Mouse (Mus musculus) skeletal muscle tissue, adult 2 months (tissue): Measurements from ENCODE around the gene Myo1e.

ENCODE experiments used
- DNase-seq: peaks from one replicate; pipeline ENCODE4 v3.0.0-alpha.2; 2012; ENCODE audit warnings: low read depth, low spot score

Gene Myo1e

GRCm38 (mm10) chr9:70356254-70356653 is 149.1 kb downstream of the Myo1e start:
- DNase-seq, result no peak

- DNase-seq, result no peak
These were observed 152.4 kb downstream of the Myo1e start for GRCm38 (mm10) chr9:70359402-70360131.

GRCm38 (mm10) chr9:70364741-70365140 is 157.6 kb downstream of the Myo1e start:
- no peak for DNase-seq

DNA sequence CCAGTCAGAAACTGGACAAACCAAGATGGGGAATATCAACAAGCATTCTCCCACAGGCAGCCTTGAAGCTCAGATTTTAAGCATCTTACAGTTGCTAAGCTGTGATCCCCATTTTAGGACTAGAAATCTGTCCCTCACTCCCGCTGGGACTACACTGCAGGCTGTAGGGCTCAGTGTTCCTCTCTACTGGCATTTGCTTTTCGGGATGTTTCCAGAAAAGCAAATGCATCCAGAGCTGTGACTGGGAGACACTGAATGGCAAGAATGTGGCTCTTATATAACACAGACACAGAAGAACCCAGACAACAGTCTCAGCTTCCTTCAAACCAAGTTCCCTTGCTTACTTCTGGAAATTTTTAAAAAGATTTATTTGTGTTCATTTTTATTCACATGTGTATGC is 158.8 kb downstream of the Myo1e start:
- DNase-seq, result no peak

GRCm38 (mm10) chr9:70366898-70367297 is 159.7 kb downstream of the Myo1e start:
- no peak for DNase-seq

DNA sequence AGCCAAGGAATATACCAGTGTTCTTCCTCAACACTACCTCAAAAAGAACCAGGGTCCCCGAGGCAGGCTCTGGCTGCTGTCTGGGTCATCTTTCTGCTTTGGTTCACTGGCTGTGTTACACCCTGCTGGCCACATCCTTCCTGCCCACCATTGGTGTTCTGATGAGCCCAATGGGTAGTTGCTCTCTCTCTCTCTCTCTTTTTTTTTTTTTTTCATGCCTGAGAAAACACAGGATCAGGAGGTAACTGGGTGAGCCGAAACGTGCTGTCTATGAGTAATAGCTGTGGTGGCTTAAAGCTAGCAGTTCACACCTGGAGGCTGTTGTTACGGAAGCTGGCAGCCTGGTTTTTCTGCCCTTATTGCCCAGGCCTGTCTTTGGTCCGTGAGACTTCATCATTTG is 164.5 kb downstream of the Myo1e start:
- DNase-seq, result no peak

DNA sequence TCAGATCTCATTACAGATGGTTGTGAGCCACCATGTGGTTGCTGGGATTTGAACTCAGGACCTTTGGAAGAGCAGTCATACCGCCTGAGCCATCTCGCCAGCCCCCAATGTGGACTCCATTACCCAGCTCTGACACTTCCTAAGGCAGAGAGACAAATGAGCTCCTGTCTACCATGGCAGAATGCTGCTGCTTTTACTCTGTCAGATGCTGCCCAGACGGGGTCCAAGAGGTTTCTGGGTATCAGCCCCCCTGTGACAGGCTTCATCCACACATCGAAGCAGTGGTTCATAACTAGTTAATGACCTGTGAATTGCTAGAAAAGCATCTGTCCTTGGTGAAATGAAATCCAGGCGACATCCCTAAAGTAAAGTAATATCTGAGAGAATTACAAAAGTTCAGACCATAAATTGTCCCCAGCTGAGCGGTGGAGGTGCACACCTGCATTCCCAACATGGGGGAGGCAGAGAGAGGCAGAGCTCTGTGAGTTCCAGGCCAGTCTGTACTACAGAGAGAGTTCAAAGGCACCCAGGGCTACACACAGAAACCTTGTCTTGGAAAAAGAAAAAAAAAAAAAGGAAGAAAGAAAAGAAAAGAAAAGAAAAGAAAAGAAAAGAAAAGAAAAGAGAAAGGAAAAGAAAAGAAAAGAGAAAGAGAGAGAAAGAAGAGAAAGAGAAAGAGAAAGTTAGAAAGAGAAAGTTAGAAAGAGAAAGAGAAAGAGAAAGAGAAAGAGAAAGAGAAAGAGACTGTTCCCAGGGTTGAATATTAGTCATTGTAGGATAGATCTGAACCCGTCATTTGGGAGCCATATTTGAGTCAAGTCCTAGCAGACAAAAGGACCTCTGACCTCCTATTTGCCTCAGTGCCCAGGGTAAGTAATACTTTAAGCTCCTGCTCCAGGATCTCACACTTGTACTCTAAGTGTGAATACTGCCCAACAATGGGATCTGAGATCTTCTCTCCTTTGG is 172.6 kb downstream of the Myo1e start:
- DNase-seq, result no peak

- DNase-seq, result peak; percentile 38
These were observed 174.9 kb downstream of the Myo1e start for GRCm38 (mm10) chr9:70382091-70382490.

DNA sequence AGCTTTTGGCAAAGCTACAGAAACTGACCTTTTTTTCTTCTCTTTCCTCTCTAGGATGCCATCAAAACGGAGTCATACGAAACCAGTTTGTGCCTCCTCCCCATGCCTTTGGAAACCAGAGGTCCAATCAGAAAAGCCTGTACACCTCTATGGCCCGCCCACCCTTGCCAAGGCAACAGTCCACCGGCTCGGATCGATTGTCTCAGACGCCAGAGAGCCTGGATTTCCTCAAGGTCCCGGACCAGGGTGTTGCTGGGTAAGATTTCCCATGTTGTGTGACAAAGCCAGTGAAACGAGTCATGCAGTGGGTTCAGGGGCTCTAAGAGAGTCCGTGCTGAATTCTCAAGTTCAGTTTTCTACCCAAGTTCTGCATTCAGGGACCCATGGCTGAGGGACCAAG is 176.6 kb downstream of the Myo1e start:
- DNase-seq, result no peak

- no peak for DNase-seq
These were observed 177.3 kb downstream of the Myo1e start for GRCm38 (mm10) chr9:70384494-70384893.

DNA sequence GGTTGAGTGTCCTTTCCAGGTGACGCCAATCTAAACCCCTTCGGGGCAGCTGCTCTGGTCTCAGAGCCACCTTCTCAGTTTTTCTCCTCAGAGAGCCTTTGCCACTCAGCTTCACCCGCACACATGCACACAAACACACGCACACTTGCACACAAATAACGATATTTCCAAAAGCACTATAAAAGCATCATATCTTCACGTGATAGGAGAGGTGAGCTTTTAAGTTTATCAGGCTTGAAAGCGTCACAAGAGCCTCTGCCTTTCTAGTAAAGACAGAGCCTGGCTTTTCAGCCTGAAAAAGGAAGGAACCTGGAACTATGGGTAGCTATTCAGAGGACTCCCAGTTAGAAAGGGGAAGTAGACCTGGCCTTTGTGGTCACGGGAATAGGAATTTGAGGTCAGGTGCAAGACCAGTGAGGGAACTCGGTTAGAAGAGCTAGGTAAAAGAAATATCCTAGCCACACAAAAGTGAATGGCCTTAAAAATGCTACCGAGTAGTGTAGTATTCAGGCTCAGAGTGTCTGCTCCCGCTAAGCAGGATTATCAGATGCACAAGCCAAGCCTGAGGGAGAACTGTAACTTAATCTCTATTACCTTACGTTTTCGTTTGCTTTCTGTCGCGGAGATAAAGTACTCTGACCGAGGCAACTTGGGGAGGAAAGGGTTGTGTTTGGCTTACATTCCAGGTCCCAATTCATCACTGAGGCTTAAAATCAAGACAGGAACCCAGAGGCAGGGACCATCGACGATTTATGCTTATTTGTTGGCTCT is 178.0 kb downstream of the Myo1e start:
- no peak for DNase-seq

DNA sequence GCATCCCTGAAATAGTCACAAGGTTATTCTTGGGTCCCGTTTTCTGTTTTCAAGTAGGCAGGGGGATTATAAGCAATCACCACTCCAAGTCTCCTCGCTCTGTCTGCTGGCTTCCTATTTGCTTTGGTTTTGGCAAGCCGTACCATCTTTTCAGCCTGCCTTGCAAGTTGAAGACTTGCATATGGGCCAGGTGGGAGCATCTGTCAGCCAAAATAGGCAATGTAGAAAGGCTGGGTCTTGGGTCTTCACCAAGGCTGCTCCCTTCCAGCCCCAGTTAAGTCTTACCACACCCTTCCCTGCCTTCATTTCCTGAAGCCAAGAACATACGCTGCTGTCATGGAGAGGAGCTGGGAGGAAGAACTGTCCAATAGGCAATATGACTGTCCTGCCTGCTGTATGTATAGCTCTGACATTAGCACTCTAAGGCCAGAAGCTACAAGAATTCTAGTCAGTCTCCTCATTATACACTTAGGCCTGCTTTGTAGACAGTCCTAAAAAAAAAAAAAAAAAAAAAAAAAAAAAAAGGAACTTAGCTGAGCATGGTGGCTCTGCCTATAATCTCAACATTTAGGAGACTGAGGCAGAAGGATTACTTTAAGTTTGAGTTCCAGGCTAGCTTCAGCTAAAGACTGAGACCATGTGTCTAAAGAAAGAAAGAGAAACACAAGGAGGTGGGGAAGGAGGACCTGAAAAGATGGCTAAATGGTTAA is 180.4 kb downstream of the Myo1e start:
- DNase-seq, result peak; percentile 44

GRCm38 (mm10) chr9:70389548-70389947 is 182.4 kb downstream of the Myo1e start:
- no peak for DNase-seq

- DNase-seq, result no peak
These were observed 183.9 kb downstream of the Myo1e start for GRCm38 (mm10) chr9:70391042-70391441.

GRCm38 (mm10) chr9:70391660-70392562 is 184.8 kb downstream of the Myo1e start:
- no peak for DNase-seq

DNA sequence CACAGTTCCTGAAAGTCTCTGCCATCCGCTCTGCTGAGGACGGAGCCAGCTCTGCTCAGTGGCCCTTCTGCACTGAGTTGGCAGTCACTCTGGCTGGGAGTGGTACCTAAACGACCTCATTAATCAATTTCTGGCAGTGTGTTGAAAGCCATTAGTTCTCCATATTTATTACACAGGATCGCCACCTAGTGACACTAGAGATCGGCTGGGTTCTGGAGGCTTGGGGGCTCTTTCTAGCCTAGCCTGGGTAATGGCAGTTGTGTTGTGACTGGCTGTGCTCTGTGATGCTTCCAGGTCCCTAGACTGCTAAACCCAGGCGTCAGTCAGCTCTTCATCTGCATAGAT is 185.4 kb downstream of the Myo1e start:
- peak; percentile 25 for DNase-seq

DNA sequence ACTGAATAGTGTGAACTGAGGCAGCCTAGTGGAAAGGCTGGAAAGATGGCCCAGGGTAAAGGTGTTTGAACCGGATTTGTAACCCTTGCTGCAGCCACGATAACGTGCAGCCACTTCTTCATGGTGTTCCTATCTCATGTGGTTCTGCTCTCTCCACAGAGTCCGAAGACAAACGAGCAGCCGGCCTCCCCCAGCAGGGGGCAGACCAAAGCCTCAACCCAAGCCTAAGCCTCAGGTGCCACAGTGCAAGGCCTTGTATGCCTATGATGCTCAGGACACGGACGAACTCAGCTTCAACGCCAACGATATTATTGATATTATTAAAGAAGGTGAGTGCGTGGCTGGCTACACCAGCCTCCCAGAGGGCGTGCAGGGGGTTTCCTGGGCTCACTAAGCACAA is 188.5 kb downstream of the Myo1e start:
- no peak for DNase-seq

GRCm38 (mm10) chr9:70396083-70396482 is 188.9 kb downstream of the Myo1e start:
- no peak for DNase-seq

DNA sequence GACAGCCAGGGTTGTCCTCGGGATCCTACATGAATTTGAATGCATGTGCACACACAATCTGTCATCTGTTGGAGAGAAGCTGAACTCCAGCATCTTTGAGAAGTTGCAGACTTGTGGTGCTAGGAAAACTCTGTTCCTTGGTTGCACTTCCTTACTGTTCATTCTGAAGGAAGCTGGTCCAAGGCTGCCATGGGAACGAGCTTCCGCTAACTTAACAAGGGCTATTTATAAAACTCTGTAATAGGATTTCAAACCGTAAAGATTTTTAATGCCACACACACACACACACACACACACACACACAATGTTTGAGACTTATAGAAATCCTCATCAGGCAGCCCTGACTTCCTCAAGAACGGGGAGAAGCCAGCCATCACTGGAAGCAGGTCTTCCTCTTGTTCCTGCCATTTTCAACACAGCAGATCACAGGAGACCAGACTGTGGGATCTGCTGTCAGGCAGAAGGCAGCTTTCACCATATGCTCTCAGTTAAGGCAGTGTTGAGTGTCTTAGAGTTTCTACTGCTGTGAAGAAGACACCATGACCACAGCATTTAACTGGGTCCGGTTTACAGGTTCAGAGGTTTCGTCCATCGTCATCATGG is 194.9 kb downstream of the Myo1e start:
- DNase-seq, result no peak

GRCm38 (mm10) chr9:70406596-70406995 is 199.4 kb downstream of the Myo1e start:
- peak; percentile 18 for DNase-seq
